Mouse (Mus musculus) layer of hippocampus, adult 18-20 months (tissue): ENCODE results near the gene Itgb3. TPM values are rescaled to one million over a fixed set of nuclear protein-coding genes. Genes with fewer than 3 reads are reported as not detected.

Source experiments
- DNase-seq, 2 experiments: peaks; one replicate each; pipeline ENCODE4 v3.0.0; 2022; ENCODE audit warnings: low spot score in 2 of 2
- total RNA-seq, 2 experiments: library from RNA; stranded (reverse); gene quantifications; 2 replicates each; pipeline ENCODE4 v1.2.3; 2021

Gene Itgb3
- total RNA-seq, 2 experiments from 2014 or later, result 1.1 to 1.2 TPM

- no peak for DNase-seq
Observed at GRCm38 (mm10) chr11:104618638-104619076, 10.9 kb downstream of the Itgb3 start.

DNA sequence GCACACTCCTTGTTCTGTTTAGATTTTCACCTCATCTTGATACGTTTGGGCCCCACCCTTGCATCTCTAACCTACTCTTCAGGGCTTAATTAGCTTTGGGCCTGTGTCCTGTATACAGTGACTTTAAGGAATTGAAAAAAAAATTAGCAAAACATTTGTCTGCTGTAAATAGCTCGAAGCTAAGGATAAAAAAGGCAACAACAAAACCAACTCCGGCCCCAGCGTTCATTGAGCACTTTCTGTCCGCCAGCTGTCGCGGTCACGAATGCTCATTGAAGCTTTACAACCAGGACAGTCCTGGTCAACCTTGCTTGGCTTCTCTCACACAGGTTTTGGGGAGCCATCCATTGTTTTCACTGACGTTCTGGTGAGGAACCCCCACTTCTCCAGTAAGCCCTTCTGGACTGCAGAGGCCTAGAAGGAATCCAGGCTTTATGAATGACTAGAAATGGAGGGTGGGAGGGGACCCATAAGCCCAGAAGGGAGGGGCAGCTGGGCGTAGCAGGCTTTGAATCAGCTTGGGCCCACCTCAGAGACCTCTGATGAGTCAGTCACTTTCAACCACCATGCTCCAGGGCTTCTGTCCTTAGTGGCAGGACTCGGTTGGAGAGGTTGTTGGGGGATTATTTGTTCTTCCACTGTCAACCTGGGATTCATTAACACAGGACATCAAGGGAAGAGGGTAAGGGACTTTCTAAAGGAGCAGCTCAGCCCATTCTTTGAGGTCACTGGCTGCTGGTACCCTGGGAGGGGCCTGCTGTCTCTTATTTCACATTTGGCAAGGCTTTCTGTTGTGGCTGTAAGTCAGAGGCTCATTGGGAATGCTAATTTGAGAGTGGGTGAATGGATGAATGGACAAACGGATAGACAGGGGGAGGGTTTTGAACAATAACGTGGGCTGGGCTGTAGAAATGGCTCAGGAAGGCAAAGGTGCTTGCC lies 11.6 kb downstream of the Itgb3 start:
- DNase-seq, result no peak

DNA sequence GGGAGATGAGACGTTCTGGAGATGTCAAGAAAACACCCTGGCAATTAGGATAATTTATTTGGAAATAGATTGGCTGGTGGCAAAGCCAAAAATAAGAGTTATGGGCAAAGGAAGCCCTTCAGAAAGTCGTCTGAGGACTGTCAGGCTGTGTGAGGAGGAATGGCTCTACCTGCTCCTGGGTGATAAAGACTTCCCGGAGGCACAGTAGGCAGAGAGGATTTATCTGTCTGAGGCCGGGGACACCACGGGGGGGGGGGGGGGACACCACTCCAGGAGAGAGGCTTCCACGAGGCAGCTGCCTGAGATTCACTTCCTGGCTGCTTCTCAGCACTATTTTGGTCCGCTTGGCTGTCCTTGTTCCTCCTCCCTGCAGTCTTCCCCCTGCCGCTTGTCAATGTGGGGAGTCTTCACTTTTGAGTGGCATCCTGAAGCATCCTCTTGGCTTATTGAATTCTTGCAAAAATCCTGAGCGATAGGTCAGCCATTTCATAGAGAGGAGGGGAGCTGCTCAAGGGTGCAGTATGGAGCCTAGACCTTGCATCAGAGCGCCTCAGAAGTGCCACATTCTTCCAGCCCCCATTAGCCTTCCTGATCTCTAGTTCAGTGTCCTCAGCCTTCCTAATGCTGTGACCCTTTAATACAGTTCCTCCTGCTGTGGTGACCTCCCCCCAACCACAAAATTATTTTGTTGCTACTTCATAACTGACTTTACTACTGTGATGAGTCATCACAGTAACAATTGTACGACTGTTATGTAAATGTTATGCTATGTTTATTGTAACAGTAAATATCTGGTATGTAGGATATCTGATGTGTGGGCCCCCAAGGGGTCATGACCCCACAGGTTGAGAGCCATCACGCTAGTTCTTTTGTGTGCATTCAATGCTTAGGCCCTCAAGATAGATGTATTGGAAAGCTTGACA lies 14.5 kb downstream of the Itgb3 start:
- DNase-seq, result no peak

DNA sequence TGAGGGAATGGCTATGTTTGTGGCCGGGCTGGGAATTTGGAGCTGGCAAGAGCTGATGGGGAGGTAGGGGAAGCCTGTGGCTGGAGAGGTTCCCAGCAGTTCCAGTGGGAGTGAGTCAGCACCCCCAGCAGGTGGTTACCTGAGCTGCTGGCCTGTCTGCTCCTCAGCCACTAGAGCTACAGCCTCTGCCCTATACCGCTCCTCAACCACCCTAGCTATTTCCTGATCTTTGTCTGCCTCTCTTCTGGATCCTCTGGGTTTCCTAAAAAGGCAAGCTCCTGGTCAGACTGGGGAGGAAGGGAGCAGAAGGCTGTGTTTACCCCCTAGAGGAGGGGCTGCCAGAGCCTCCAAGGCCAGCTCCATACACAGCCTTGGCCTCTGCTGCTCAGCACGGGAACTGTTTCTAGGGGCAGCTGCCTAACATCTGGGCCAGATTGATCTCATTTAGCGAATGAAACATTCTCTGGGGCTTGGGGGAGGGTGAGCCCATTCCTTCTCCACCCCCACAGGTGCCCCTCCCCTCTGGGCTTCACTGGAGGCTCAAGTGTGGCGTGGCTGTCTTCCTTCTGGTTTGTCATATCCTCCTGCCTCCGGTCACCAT lies 17.1 kb downstream of the Itgb3 start:
- no peak for DNase-seq

GRCm38 (mm10) chr11:104625453-104626402 lies 17.9 kb downstream of the Itgb3 start:
- DNase-seq, result no peak

DNA sequence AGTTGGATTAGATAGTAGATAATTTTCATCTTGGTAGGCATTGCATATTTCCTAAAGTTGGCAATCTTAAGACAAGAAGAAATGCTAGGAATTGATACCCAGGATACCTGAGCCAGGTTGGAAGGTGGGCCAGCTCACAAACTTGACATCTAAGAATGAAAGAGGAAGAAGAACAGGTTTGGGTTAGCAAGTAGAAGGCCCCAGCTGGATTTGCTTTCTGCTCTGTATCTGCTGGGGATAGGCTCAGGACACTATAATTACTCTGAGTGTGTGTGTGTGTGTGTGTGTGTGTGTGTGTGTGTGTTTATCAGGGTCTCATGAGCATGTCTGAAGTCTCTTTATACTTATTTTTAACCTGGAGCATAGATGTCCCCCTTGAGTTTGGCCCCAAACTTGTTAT lies 18.8 kb downstream of the Itgb3 start:
- DNase-seq, result no peak

GRCm38 (mm10) chr11:104627616-104628301 lies 20.0 kb downstream of the Itgb3 start:
- DNase-seq, result no peak

GRCm38 (mm10) chr11:104628566-104628965 lies 20.8 kb downstream of the Itgb3 start:
- no peak for DNase-seq

DNA sequence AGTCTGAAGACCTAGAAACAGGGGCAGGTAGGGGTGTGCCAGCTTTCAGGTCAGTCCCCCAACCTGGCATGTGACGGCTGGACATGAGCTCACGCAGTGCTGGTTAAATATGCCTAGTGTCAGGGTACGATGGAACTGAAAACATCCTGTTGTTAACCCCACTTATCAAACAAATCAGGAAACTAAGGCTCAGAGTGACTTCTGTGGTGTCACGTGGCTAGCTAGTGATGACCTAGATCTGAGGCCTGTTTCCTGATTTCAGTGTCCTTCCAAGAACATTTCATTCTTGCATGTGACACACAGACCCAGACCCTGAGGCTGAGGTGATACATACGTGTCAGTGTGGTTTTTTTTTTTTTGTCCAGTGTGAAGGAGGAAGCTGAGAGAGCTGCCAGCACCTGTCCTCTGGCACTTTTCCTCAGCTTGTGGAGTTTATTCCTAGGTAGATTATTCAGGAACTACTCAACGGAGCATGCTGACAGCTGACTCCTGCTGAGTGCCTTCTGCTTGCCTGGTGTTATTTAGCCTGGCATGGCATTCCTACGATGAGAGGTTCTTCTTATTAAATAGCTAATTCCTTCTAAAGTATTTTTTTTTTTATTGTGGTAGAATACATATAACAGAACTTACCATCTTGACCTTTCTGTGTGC lies 22.5 kb downstream of the Itgb3 start:
- no peak for DNase-seq

DNA sequence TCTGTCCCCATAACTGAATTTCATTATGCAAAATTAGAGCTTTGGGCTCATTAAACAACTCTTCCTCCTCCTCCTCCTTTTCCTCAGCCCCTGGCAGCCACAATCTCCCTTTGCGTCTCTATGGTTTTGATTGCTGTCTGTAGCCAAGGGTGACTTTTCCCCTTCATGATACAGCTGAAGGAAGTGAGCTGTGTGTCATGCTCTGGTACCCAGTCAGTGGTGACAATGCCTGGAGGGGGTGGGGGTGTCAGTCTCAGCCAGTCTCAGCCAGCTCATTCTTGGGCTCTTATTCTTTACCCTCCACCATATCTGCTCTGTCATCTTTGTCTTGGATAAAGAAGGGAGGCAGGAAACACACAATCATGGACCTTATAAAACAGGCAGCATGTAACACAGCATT lies 23.5 kb downstream of the Itgb3 start:
- no peak for DNase-seq

GRCm38 (mm10) chr11:104637010-104637409 lies 29.2 kb downstream of the Itgb3 start:
- DNase-seq, result no peak

GRCm38 (mm10) chr11:104638006-104638405 lies 30.2 kb downstream of the Itgb3 start:
- no peak for DNase-seq

GRCm38 (mm10) chr11:104638906-104639305 lies 31.1 kb downstream of the Itgb3 start:
- no peak for DNase-seq

- no peak for DNase-seq
Observed at GRCm38 (mm10) chr11:104639634-104640033, 31.8 kb downstream of the Itgb3 start.

GRCm38 (mm10) chr11:104640894-104641293 lies 33.1 kb downstream of the Itgb3 start:
- DNase-seq, result no peak

DNA sequence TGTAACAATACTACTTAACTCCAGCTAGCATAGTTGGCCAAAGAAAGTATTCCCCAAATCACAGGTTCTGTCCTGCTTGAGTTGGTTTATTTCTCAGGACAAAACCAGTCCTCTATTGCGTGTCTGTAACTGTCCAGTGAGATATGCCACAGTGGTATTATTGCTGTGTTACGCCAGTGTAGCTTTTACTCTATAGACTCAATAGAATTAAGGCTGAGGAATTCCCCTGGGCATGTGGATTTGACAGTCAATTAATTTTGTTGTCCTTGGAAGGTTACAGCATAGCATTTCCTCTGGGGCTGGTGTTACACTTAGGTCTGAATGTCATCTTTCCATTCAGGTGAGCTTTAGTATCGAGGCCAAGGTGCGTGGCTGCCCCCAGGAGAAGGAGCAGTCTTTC lies 35.4 kb downstream of the Itgb3 start:
- no peak for DNase-seq

DNA sequence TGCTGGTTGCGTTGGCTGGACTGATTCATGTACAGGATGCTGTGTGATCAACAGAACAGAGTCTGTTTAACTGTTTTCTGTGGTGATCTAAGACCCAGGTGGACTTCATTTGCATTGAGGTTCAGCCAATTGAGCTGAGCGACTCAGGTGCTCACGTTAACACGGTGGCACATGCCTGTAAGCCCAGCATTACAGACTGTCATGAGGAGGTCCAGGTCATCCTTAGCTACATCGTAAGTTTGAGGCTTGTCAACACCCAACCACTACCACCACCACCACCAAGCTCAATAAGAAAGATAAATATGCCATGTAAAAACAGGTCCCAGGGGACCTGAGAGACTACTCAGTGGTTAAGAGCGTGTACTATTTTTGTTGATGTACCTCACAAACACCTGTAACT lies 37.6 kb downstream of the Itgb3 start:
- DNase-seq, result no peak

DNA sequence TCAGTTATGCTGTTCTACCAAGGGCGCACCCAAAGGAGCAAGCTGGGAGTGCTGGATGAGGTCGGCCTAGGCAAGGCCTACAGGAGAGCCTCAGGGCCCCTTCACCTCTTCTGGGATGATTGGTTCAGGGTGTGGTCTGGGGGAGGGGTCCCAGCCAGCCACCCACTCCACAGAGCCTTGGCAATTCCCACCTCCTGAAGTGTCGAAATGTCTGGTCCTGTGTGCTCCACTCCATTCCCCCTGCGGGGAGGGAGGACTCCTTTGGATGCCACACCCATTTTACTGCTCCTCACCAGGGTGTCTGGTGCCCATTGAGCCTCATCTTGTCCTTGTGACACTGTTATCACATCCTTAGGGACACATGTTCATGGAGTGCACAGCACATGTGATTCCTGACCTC lies 38.4 kb downstream of the Itgb3 start:
- no peak for DNase-seq

DNA sequence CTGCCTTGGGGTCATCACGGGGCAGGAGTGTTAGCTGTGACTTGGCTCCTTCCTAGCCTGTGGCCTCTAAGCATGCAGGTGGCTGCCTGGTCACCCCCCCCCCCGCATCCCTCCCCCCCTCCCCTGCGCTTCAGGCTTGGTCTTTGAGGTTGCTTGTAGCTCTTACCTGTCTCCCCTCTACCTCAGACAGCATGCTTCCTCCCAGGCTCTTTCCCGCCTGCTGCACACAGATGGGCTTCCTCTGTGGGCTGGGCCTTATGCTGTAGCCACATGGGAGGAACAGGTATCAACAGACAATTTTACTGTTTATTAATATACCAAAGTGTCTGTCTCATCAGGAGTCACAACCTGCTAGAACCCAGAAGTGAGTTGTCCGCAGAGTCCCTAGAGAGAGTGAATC lies 38.8 kb downstream of the Itgb3 start:
- no peak for DNase-seq
